Mouse (Mus musculus) retina, postnatal 1 day (tissue): ENCODE results near the gene Rpl10.

Experiments
- DNase-seq: peaks from one replicate; pipeline ENCODE4 v3.0.0-alpha.2; 2012

Gene Rpl10

DNA sequence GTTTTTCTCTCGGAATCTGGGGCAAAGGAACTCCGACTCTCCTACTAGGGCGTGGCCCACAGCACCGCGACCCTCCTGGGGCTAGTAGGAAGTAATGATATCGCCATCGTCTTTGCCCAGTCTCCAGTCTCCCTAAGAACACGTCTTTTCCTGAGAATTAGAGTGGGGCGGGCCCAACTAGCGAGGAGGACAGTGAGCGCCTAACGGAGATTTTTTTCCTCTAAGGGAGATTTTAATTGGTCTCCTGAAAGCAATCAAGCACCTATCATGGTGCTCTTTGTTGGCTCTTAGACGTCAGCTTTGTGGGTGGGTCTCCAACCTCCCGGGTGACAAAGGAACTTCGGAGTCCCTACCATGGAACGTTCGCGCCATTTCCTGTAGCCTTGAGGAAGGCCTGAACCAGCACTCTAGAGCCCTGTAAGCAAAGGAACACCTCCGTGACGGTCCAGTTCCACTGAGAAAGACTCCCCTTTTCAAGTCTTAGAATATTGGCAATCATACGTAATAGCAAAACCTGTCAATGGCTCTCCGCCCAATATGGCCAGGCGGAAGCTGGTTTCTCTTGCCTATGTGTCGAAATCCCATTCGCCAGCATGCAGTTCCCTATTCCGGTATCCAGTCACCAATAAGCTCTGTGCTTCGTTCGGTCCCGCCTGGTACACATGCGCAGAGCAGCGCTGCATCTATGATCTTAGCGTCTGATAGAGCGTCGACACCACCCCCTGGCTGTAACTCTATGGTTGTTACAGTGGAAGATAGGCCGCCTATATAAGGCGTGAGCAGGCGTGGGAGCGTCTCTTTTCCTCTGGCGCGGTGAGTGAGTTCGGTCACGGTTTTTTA lies at the start of gene Rpl10:
Rpl10 (plus strand) TSS at position 751 of the 840 bp plus-strand sequence.
- peak; percentile 98 for DNase-seq

- DNase-seq, result no peak
Measured at GRCm38 (mm10) chrX:74230038-74230437, 40.6 kb upstream of the Rpl10 start.

GRCm38 (mm10) chrX:74233196-74233595 lies 37.4 kb upstream of the Rpl10 start:
- no peak for DNase-seq

DNA sequence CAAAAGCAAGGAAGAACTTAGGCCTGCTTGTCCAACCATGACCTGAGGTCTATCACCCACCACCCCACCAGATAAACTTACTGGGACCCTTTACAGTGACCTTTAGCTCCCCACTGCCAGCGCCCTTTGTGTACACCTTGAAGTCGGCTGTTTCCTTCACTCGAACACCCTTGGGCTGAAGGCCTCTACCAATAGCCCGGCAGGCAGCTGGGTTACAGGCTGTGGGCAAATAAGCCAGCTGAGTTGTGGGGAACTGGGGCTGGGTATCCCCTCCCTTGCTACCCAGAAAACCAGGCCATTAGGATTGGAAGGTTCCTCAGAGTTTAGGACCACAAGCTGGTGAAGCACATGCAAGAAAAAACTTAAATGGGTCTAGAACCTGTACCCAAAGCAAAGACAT lies 30.3 kb upstream of the Rpl10 start:
- no peak for DNase-seq

DNA sequence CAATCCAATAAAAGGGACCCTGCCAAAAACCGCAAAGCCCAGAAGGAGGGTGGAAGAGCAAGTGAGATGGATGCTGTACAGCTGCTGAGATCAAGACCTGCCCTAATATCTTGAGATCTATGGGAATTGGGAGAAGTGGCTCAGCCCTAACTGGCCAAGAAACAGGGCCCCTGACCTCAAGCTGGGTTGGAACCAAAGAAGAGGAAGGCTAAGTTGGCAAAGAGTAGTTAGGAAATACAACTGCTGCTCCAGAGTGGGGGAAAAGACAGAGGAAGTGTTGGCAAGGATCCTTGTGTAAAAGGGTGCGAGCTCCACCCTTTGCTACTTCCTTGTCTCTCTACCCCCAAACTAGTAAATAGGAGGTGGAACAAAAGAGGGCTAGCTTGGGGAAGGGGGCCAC lies 27.2 kb upstream of the Rpl10 start:
- no peak for DNase-seq

DNA sequence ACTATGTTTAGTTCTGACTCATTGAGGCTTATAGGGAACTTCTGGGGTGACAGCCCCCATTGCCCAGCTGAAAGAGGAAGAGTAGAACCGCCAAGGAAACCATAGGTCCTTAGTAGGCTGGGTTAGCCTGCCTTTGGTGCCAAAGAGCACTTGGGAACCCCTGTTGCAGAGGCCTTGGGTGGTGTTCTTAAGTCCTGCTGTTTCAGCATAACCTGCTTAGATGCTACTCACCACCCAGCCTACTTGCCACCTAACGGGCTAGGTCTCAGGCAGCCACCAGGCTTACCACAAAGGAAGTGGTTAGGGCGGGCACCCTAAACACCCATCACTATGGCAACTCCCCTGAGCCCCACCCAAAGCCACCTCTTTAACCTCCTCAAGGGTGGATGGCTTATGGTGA lies 26.8 kb upstream of the Rpl10 start:
- no peak for DNase-seq

DNA sequence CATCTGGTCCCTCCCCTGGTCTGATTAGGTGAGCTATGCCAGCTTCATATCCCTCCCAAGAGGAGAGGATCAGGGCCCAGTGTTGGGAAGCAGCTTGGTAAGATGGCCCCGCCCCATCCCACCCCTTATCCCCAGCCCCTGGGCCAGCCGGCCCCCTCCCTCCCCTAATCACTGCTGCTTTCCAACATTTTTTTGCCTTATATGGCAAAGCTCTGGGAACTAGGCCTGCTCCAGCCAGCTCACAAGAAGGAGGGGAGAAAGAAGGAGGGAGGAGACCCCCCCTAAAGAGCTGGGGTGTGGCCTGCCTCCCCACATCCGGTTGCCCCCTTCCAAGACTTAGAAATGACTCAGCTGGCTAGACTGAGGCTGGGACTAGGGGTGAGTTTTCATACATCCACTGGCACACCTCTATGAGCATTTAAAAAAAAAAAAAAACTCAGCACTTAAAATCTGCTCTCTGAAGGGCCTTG lies 26.0 kb upstream of the Rpl10 start:
- DNase-seq, result peak; percentile 65

DNA sequence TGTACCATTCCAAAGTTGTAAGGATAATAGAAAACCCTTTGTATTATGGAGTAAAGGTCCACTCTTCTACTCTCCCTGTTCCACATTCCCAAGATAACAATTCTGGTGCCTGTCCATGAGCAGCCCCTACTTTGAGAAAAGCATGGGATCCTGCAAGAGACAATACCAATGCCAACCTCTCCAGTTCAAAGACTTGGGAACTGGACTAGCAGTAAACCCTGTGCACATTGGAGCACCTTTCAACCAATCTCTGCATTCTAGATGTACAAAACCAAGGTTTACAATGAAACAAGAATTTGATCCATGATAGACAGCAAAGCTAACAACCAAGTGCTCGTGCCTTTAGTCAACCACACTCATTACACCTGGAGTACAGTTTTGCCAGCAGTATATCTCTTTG lies 25.5 kb upstream of the Rpl10 start:
- DNase-seq, result peak; percentile 1

DNA sequence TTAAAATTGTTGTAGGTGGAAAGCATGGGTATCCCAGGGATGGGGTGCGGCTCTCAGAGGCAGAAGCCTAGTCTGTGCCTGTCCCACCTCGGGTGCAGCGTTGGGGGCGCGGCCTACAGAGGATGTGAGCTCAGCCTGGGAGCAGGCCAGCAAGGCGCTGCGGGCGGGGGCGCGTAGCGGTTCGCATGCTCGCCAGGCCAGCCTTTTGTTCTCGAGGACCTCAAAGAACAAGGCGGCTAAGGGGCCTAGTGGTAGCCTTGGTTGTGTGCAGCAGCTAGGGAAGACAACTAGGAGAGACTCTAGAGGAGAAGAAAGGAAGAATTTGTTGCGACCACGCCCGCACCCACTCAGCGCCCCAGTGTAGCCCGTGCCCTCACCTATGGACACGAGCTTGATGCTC lies 24.9 kb upstream of the Rpl10 start:
- peak; percentile 79 for DNase-seq

GRCm38 (mm10) chrX:74246213-74246681 lies 24.4 kb upstream of the Rpl10 start:
- peak; percentile 95 for DNase-seq

GRCm38 (mm10) chrX:74246693-74247092 lies 23.9 kb upstream of the Rpl10 start:
- DNase-seq, result no peak

- DNase-seq, result peak; percentile 76
Measured at GRCm38 (mm10) chrX:74248651-74249050, 22.0 kb upstream of the Rpl10 start.

DNA sequence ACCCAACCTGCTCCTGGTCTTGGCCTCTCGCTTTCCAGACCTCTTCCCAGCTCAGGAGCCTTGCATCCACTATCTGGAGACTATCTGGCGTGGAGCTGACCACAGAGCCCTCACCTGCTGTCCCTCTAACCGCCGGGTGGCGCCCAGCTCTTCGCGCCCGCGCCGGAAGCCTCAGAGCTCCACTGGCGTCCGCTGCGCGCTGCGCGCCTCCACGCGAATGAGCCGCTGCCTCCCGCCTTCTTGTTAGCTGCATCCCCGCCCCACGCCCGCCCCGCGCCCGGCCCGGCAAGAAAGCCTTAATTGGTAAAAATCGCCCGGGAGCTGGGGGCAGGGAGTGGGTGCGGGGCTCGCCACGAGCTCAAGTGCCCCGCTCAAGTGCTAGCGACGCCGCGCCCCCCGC lies 21.0 kb upstream of the Rpl10 start, which contains the start of gene Flna:
Flna (minus strand) TSS at position 206 of the 400 bp plus-strand sequence.
- peak; percentile 79 for DNase-seq

GRCm38 (mm10) chrX:74254153-74254887 lies 16.3 kb upstream of the Rpl10 start, which contains the start of gene Emd:
TSS of gene Emd (plus strand) at chrX:74254687.
- DNase-seq, result peak; percentile 96

GRCm38 (mm10) chrX:74254888-74255565 lies 15.6 kb upstream of the Rpl10 start:
- DNase-seq, result no peak

DNA sequence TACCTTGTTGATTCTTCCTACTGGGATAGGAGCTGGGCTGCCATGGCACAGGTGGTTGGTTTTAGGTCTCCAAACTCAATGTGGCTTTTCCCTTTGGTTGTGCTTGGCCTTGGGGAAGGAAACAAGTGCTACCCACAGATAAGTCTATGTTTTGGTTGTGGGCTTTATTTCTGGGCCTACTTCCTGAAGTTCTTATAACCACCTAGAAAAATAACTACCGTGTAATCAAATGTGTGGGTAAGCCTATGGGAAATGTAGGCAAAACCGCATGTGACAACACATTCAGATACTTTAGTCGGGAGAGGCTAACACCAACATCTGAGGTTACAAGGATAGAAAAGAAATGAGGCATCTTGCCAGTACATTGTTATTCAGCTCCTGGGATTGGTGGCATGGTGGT lies 12.9 kb upstream of the Rpl10 start:
- no peak for DNase-seq

DNA sequence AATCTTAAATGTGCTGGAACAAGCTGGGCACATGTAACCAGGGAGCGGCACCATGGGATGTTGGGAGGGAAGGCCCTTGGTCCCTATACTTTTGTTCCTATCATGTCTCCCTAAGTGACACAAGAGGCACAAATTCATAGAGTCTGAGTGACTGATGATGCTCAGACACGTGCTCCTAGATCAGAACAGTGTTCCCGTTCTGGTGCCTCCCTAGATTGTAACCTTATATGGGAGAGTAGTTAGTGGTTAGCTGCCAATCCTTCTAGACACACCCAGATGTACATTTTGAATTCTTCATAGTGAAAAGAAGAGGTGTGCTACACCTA lies 913 bp upstream of the Rpl10 start:
- no peak for DNase-seq

DNA sequence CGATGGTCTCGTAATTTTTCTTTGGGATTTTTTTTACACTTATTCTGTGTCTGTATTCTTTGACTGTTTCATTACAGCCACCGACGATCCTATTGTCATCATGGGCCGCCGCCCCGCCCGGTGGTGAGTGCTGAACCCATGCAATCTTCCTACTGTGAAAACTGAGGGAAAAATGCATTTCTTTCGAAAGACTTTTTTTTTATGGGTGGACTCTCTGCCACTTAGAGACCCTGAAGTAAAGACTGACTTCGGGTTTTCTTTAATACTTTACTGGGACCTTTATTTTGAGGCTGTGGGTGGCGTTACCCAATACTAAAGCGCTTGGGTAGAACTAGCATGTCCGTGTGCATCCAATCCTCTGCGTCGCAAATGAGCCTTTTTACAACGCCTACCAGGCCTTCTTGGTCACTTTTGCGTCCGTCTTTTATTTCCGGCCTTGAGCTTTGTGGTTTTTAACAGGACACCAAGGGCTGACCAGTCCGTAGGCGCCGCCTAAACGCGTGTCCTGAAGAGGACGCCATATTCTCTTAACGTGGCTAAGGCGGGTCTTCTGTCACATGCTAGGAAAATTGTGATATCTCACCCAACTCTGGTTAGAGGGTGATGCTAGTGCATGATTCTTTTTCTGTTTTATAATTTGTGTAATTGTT lies 415 bp downstream of the Rpl10 start:
- DNase-seq, result peak; percentile 42

DNA sequence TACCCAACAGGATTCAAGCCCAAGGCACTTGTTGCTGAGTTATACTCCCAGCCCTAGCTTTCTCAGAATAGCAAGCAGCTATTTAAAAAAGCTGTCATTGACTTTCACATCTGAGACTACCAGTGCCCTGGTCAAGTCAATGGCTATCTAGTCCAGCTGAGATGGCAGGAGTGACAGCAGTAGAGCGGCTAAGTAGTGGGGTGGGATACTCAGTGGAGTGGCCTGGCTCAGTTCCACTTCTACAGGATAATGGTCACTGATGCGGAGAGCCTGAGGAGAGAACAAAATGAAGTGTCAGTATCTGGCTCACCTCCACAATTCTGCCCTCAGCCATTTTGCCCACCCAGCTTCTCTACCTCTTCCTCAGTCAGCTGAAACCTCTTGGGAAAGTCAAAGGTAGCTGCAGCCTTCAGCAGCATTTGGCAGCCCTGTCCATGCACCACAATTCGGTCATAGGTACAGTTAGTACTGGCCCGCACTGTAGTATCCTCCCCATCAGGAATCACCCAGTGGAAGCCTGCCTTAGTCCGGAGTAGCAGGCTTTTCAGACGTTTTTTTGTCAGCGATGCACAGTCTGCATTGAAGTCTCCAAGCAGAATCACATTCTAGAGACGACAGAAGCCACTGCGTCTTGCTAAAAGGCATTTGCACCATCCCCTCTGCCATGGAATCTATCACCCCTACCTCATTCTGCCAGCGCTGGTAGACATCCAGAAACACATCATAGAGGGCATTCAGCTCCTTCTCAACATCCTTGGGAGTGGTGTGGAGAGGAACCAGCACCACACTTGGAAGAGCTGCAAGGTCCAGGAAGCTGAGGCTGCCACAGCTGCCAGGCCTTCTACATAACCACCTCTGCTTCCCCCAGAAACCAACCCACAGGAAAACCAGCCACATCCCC lies 3.1 kb downstream of the Rpl10 start:
- no peak for DNase-seq

GRCm38 (mm10) chrX:74277916-74278315 lies 7.3 kb downstream of the Rpl10 start:
- no peak for DNase-seq

DNA sequence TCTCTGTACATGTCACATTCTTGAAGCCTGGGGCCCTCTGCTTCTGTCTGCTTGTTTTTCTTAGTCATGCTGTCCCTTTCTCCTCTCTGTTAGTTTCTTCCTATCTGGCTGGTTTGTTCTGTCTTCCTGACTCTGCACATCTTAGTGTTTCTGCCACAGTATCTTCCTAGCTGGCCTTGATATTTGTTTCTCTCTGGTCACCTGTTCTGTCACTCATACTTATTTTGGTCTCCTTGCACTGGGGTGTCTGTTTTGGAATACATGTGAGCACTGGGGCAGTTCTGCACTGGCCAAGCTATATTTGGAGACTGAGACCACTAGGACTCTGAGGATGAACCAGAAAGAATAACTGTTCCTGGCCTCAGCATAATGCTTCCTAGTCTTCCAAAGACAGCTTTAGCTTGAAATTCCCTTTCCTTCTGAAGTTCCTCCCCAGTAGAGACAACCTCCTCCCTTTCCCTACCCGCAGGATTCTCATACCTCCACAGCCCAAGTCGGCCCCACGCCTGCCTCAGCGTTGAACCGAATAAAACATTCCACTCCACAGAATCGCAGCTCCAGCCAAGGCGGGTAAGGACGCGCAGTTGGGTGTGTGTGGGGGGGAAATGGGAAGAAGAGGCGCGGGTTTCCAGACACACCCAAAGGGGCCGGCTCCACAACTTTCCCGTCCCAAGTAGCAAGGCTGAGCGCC lies 10.6 kb downstream of the Rpl10 start:
- no peak for DNase-seq
